Mouse (Mus musculus): ENCODE results near the gene Dnmt1.

- TF ChIP-seq CTCF (IDR thresholded peaks at IDR 0.05; ENCODE audit: borderline replicate concordance, insufficient read depth, low read depth, low read length) = no peak
- no peak for TF ChIP-seq POLR2A (IDR thresholded peaks at IDR 0.05; ENCODE audit: borderline replicate concordance, insufficient read depth, low read length)
Measured at GRCm38 (mm10) chr9:20976216-20976960, 16.7 kb upstream of the Dnmt1 start, which contains the start of gene S1pr2.

All from cerebellum, adult 2 months (tissue).